Mouse (Mus musculus): ENCODE data around the gene Zdhhc24. TPM values are rescaled to one million over a fixed set of nuclear protein-coding genes. Genes with fewer than 3 reads are reported as not detected.
A peak's percentile ranks its signal among the peaks of the same experiment; 100 is the strongest.

Zdhhc24 gene
- total RNA-seq, 1 experiment from 2014 or later: 8.4 TPM

DNA sequence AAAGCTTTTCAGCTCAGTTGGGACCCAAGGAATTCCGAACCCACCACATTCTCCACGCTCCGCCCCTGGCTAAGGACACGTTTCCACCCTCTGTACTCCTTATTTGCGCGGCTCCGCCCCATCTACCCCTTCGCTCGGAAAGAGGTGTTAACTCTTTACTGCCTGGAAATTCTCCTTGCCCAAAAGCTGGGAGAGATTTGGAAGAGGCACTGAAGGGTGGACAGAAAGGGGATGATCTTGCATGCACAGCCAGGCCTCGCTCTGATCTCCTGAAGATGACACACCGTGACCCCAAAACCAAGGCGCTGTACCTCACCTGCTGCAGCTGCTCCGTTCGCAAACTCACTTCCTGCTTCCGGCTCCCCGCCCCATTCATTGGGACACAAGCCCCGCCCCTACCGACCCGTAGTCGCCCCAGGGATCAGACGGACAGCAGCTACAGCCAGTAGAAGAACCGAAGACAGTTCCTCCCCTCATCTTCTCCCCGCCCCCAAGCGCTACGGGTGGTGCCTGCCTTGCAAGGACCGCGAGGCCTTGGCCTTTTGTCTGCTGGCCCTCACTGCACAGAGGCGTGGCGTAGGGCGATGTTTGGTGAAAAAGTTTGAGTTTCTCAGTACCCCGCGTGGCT lies 49.5 kb downstream of the Zdhhc24 start, which contains the start of gene Dpp3:
Gene Dpp3 (minus strand): TSS at position 384 of the 628 bp plus-strand sequence.
- peak; percentile 97 for ATAC-seq (ENCODE audit: extremely low read depth, insufficient number of reproducible peaks, low FRiP score, poor library complexity, severe bottlenecking)

GRCm38 (mm10) chr19:4928781-4929180 lies 50.3 kb downstream of the Zdhhc24 start:
- ATAC-seq (ENCODE audit: extremely low read depth, insufficient number of reproducible peaks, low FRiP score, poor library complexity, severe bottlenecking): no peak

Other genes starting within 250 kb of the Zdhhc24 start
- gene Gm960, start 180.0 kb upstream of the Zdhhc24 start, total RNA-seq (2017): not detected in 2 replicates
- not detected in 2 replicates for gene Sptbn2, start 167.5 kb upstream of the Zdhhc24 start, total RNA-seq (2017)
- gene Rbm4b, start 122.2 kb upstream of the Zdhhc24 start, total RNA-seq (2017): 20.4 and 32.4 TPM in 2 replicates
- gene Rbm4, start 84.8 kb upstream of the Zdhhc24 start, total RNA-seq (2017): 84.6 and 93.8 TPM in 2 replicates
- gene Gm21992, start 67.1 kb upstream of the Zdhhc24 start, total RNA-seq (2017): 17.3 and 24.4 TPM in 2 replicates
- gene Rbm14, start 67.0 kb upstream of the Zdhhc24 start, total RNA-seq (2017): 16.6 and 19.0 TPM in 2 replicates
- 10.9 and 16.5 TPM in 2 replicates for gene Ccs, start 39.3 kb upstream of the Zdhhc24 start, total RNA-seq (2017)
- not detected in 2 replicates for gene Ccdc87, start 39.3 kb upstream of the Zdhhc24 start, total RNA-seq (2017)
- gene Ctsf, start 23.5 kb upstream of the Zdhhc24 start, total RNA-seq (2017): 0.23 and 0.37 TPM in 2 replicates
- gene Actn3, start 759 bp upstream of the Zdhhc24 start, total RNA-seq (2017): not detected in 2 replicates
- 2.2 and 2.5 TPM in 2 replicates for gene Bbs1, start 28.0 kb downstream of the Zdhhc24 start, total RNA-seq (2017)
- 37.8 and 42.8 TPM in 2 replicates for gene Dpp3, start 49.6 kb downstream of the Zdhhc24 start, total RNA-seq (2017)
- 0.25 and 0.70 TPM in 2 replicates for gene Peli3, start 64.5 kb downstream of the Zdhhc24 start, total RNA-seq (2017)
- gene Mrpl11, start 83.5 kb downstream of the Zdhhc24 start, total RNA-seq (2017): 11.2 and 14.5 TPM in 2 replicates
- gene Npas4, start 111.6 kb downstream of the Zdhhc24 start, total RNA-seq (2017): not detected in 2 replicates
- gene Slc29a2, start 145.2 kb downstream of the Zdhhc24 start, total RNA-seq (2017): 1.2 TPM in 1 of 2 replicates, not detected in the other
- 0.49 and 0.81 TPM in 2 replicates for gene B4gat1, start 160.2 kb downstream of the Zdhhc24 start, total RNA-seq (2017)
- 2.3 and 4.3 TPM in 2 replicates for gene AC124502.3, start 160.2 kb downstream of the Zdhhc24 start, total RNA-seq (2017)
- gene Brms1, start 162.7 kb downstream of the Zdhhc24 start, total RNA-seq (2017): 31.8 and 34.6 TPM in 2 replicates
- 0.12 and 0.70 TPM in 2 replicates for gene Rin1, start 171.8 kb downstream of the Zdhhc24 start, total RNA-seq (2017)
- gene Cd248, start 189.4 kb downstream of the Zdhhc24 start, total RNA-seq (2017): not detected in 2 replicates
- not detected in 2 replicates for gene Tmem151a, start 206.9 kb downstream of the Zdhhc24 start, total RNA-seq (2017)
- gene Yif1a, start 209.9 kb downstream of the Zdhhc24 start, total RNA-seq (2017): 6.9 and 10.4 TPM in 2 replicates
- gene Cnih2, start 219.9 kb downstream of the Zdhhc24 start, total RNA-seq (2017): not detected in 2 replicates
- gene Rab1b, start 228.4 kb downstream of the Zdhhc24 start, total RNA-seq (2017): 74.5 and 91.6 TPM in 2 replicates
- 16.7 and 18.7 TPM in 2 replicates for gene Klc2, start 239.9 kb downstream of the Zdhhc24 start, total RNA-seq (2017)

All from neutrophil, adult 5-6 weeks (primary cell).